Mouse (Mus musculus): ENCODE results near the gene Cox18.

DNA sequence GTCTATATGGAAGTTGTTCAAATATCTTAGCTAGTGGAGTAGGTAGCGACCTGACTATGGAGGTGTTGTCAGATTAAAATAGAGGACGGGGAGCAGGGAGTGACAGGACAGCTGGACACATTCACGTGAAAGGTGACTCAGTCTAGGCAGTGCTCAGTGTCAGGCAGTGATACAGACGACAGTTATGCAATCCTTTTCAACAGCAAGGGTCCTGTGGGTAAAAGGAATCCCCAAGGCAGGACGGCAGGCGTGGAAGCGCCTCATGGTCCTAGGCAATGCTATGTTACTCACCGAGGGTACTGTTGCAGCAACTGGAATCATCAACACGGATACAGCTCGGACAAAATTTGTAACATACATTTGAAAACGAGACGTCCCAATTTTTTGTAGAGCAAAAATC is 6.6 kb downstream of the Cox18 start:
- no peak for TF ChIP-seq CTCF (IDR thresholded peaks at IDR 0.05; ENCODE audit: extremely low read depth, insufficient read depth, insufficient read length, insufficient replicate concordance)
- TF ChIP-seq POLR2A (IDR thresholded peaks at IDR 0.05; ENCODE audit: low read depth, low read length), result no peak
